Mouse (Mus musculus) heart, embryonic 14.5 days (tissue): Measurements from ENCODE around the gene Opn4. TPM values are rescaled to one million over a fixed set of nuclear protein-coding genes. Genes with fewer than 3 reads are reported as not detected.

Source experiments
- ATAC-seq: fragments of 200-750 bp; cut with Nextera tagmentation; 2 replicates; pipeline ENCODE4 v1.8.0; 2017; ENCODE audit warnings: low read depth, moderate TSS enrichment; ENCODE audit not compliant: insufficient number of reproducible peaks, insufficient read depth, low FRiP score
- H3K27ac ChIP-seq, 2 experiments: fragments of 200-500 bp in 1 of 2; fragments of 300-500 bp in 1 of 2; sonication (generic) in 1 of 2; replicated peaks in 1 of 2; 2 replicates each; pipeline ENCODE4 v1.5.1; 2012 to 2014; ENCODE audit warnings: low read depth in 2 of 2, low read length in 2 of 2, control low read depth in 1 of 2, mild to moderate bottlenecking in 1 of 2, mixed read lengths in 1 of 2; ENCODE audit not compliant: control insufficient read depth in 1 of 2, insufficient read depth in 1 of 2
- H3K27me3 ChIP-seq: fragments of 300-500 bp; sonication (generic); 2 replicates; pipeline ENCODE4 v1.6.1; 2014; ENCODE audit warnings: mild to moderate bottlenecking, low read length, control low read depth; ENCODE audit not compliant: control insufficient read depth, insufficient read depth
- H3K36me3 ChIP-seq: fragments of 300-500 bp; sonication (generic); 2 replicates; pipeline ENCODE4 v1.6.1; 2014; ENCODE audit warnings: mild to moderate bottlenecking, control low read depth, low read length, mixed read lengths; ENCODE audit not compliant: control insufficient read depth, insufficient read depth
- H3K4me1 ChIP-seq, 2 experiments: fragments of 200-500 bp in 1 of 2; fragments of 300-500 bp in 1 of 2; sonication (generic) in 1 of 2; 2 replicates each; pipeline ENCODE4 v1.6.1; 2012 to 2014; ENCODE audit warnings: low read length in 2 of 2, control low read depth in 1 of 2, mixed read lengths in 1 of 2; ENCODE audit not compliant: control insufficient read depth in 2 of 2, insufficient read depth in 2 of 2
- H3K4me2 ChIP-seq: fragments of 300-500 bp; sonication (generic); 2 replicates; pipeline ENCODE4 v1.6.1; 2014; ENCODE audit warnings: mild to moderate bottlenecking, low read length
- H3K4me3 ChIP-seq, 2 experiments: fragments of 200-500 bp in 1 of 2; fragments of 300-500 bp in 1 of 2; sonication (generic) in 1 of 2; 2 replicates each; pipeline ENCODE4 v1.5.1; 2012 to 2014; ENCODE audit warnings: low read length in 2 of 2, mild to moderate bottlenecking in 2 of 2, control low read depth in 1 of 2, low read depth in 1 of 2, moderate library complexity in 1 of 2; ENCODE audit not compliant: control insufficient read depth in 1 of 2, insufficient read depth in 1 of 2
- H3K9ac ChIP-seq: fragments of 300-500 bp; sonication (generic); 2 replicates; pipeline ENCODE4 v1.6.1; 2014; ENCODE audit warnings: mild to moderate bottlenecking, low read length
- H3K9me3 ChIP-seq: fragments of 300-500 bp; sonication (generic); 2 replicates; pipeline ENCODE4 v1.6.1; 2016; ENCODE audit warnings: low read length, control low read depth; ENCODE audit not compliant: control insufficient read depth
- WGBS: fragments of 180-500 bp; shearing (Covaris S2); extraction: QIAGEN DNeasy Blood & Tissue Kit; methylation state at CpG from one replicate; pipeline ENCODE4 v1.1.7; 2014; 5-methylcytosine and 5-hydroxymethylcytosine counted together
- polyA plus RNA-seq: library from polyadenylated mRNA; unstranded; fragments of >200 nt; fragmentation: Nextera tagmentation; extraction: Ambion mirVana; gene quantifications from 2 replicates; pipeline ENCODE4 v1.2.1, GENCODE M21; 2014

Opn4 gene
- 5.0 and 5.2 TPM in 2 replicates for polyA plus RNA-seq

DNA sequence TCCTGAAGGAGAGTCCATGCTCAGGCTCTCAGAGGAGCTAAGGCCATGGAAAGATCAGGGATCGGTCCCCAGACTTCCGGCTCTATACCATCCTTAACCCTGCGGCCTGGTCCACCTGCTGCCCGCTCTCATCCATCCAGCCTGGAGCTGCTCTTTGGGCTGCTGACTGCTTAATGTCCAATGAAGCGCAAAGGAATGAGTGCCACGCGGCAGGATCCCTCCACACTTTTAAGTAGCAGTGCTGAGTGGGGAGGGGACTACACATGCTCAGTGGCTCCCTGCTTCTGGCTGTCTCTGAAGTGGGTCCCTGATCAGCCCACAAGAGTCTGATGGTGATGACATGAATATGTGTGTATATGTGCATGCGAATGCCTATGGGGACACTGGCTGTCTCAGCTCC is at the start of gene Opn4:
Gene Opn4, minus strand, starts transcription at position 202 of the 400 bp plus-strand sequence.
- WGBS = 71% methylated on average over 8 of the region's 8 CpGs
- Histone ChIP-seq H3K9me3 (no peaks in the 10 kb centered on the region), H3K4me2 (no peak within 1 kb of the TSS), H3K36me3 (no peaks in the 10 kb centered on the region), H3K27me3 (no peaks in the 10 kb centered on the region), H3K4me3 (no peak within 1 kb of the TSS), H3K27ac (no peak within 1 kb of the TSS), H3K9ac (no peak within 1 kb of the TSS), H3K4me1 (peaks cover 5 to 6% of the 10 kb centered on the region in 2 experiments; a peak in 3 of 4 replicates)
- ATAC-seq = no peak

DNA sequence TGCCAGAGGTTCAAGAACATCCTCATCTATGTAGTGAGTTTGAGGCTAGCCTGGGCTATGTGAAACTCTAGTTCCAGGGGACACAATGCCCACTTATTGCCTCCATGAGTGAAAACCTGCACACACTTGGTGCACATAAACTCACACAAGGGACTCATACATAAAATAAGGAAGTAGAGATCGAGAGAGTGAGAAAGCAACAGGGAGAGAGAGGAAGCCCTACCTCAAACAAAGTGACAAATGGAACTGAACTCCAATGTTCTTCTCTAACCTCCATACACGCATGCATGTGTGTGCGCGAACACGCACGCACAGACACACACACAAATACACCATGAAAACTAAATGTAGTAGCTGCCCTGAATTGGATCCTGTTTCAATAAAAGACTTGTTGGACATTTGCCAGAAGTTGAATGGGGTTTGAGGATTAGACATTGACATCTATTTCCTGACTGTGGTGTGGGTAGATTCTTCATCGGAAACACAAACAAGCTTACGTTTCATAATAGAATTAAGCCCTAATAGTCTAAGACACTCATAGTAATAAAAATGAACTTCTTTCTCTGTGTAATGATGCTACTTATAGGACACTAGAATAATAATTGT is 48.0 kb upstream of the Opn4 start:
- no peak for ATAC-seq
- WGBS = 84% methylated on average over 8 of the region's 8 CpGs

DNA sequence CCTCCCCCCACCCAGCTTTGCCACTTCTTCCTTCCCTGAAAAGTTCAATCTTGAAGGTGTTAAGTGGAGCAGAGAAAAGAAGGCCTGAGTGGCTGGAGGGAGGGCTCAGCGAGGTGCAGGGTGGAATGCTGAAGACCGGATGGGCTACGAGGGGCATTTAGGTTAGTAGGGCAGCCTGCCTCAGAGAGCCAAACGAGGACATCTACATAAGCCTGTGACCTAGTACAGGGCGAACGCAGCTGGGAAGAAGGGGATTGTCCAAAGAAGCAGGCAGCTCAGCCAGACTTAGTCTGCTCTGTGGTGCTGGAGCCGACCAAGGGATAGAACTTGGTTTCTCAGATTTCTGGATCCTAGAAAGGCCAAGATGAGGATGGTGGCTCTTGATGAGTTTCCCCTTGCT is 44.2 kb upstream of the Opn4 start:
- no peak overlapping the region for H3K9ac ChIP-seq
- no peaks in the 10 kb centered on the region for H3K9me3 ChIP-seq
- no peak overlapping the region for H3K27ac ChIP-seq
- H3K4me1 ChIP-seq = 0 out of 4 replicates have a peak, but pooled peaks cover 0 to 2% of the 10 kb centered on the region in 2 experiments
- WGBS = 50% methylated on average over 7 of the region's 7 CpGs
- H3K27me3 ChIP-seq = no peaks in the 10 kb centered on the region
- ATAC-seq = no peak
- no peaks in the 10 kb centered on the region for H3K36me3 ChIP-seq
- H3K4me3 ChIP-seq = no peak overlapping the region
- H3K4me2 ChIP-seq = no peak overlapping the region

More for the DNA sequence above, 48.0 kb upstream of the Opn4 start:
- H3K9me3 ChIP-seq = no peaks in the 10 kb centered on the region
- H3K27me3 ChIP-seq = no peaks in the 10 kb centered on the region
- no peak overlapping the region for H3K4me2 ChIP-seq
- H3K4me3 ChIP-seq = no peak overlapping the region
- H3K36me3 ChIP-seq = no peaks in the 10 kb centered on the region
- no peak overlapping the region for H3K27ac ChIP-seq
- no peak overlapping the region for H3K9ac ChIP-seq
- 0 out of 4 replicates have a peak, but pooled peaks cover 0 to 4% of the 10 kb centered on the region in 2 experiments for H3K4me1 ChIP-seq

DNA sequence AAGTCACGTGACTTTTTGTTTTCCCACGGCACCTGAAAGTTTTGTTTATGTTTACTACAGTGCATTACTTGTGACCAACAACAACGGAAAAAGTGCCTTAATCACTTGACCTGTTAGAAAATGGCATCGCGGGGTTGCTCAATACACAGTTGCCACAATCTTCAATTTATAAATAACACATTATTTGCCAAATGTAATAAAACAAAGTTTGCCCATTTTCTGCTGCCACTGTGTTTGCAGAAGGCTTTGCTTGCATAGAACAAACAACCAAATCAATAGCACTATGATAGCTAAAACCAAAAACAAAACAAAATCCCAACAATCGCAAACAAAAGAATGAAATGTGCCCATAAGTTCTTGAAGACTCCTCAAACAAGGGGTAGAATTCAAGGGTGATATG is 35.8 kb upstream of the Opn4 start:
- WGBS = 83% methylated on average over 6 of the region's 6 CpGs
- no peak overlapping the region for H3K9ac ChIP-seq
- no peak for ATAC-seq
- H3K9me3 ChIP-seq = no peaks in the 10 kb centered on the region
- no peak overlapping the region for H3K4me2 ChIP-seq
- no peaks in the 10 kb centered on the region for H3K27me3 ChIP-seq
- no peak overlapping the region for H3K4me3 ChIP-seq
- no peaks in the 10 kb centered on the region for H3K36me3 ChIP-seq
- H3K4me1 ChIP-seq = no peaks in the 10 kb centered on the region
- H3K27ac ChIP-seq = no peak overlapping the region

DNA sequence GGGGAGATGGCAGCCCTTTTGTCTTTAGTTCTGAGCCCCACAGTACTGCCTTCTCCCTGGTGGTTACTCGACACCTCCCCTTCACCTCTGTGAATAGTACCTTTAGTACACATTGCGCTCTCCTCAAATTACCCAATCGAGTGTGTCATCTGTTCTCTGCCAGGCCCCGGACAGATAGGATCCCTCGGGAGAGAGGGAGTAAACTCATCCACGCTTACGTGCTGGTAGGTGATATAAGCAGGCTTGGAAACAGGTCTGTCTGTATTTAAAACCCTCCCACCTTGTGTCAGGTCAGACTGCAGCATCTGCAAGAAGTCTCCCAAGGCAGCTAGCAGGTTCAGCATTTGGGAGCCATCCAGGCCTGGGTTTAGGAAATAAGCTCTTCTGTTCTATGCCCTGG is 35.2 kb upstream of the Opn4 start:
- H3K4me3 ChIP-seq = no peak overlapping the region
- no peaks in the 10 kb centered on the region for H3K4me1 ChIP-seq
- WGBS = 34% methylated on average over 7 of the region's 7 CpGs
- no peak overlapping the region for H3K27ac ChIP-seq
- no peaks in the 10 kb centered on the region for H3K27me3 ChIP-seq
- H3K9ac ChIP-seq = no peak overlapping the region
- no peak overlapping the region for H3K4me2 ChIP-seq
- H3K36me3 ChIP-seq = no peaks in the 10 kb centered on the region
- no peak for ATAC-seq
- no peaks in the 10 kb centered on the region for H3K9me3 ChIP-seq

DNA sequence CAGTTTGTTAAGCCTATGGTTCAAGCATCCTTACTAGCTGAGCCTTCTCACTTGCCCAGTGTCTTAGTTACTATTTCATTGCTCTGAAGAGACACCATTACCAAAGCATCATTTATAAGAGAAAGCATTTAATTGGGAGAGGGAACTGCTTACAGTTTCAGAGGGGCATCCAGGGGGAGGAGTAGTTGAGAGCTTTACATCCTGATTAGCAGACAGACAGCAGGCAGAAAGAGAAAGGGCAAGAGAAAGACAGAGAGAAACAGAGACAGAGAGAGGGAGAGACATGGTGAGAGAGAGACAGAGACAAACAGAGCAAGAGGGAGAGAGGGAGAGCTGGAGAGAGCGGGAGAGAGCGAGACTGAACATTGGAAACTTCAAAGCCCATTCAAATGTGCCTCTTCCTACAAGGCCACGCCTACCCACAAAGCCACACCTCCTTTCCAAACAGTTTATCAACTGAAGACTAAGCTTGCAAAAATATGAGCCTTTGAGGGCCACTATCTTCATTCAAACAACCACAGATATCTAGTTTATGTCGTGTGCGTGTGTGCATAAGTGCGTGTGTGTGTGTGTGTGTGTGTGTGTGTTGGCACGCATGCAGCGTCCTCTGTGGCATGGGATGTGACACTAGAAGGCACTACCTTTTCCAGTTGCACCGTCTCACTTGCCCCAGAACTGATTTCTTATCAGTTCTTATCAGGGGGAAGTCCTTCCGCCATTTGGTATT is 32.9 kb upstream of the Opn4 start:
- Histone ChIP-seq H3K9ac (no peak overlapping the region), H3K9me3 (no peaks in the 10 kb centered on the region), H3K27ac (no peak overlapping the region), H3K4me2 (no peak overlapping the region), H3K27me3 (no peaks in the 10 kb centered on the region), H3K4me3 (no peak overlapping the region), H3K36me3 (no peaks in the 10 kb centered on the region), H3K4me1 (no peaks in the 10 kb centered on the region)
- no peak for ATAC-seq
- whole genome bisulfite sequencing = 56% methylated on average over 10 of the region's 10 CpGs

DNA sequence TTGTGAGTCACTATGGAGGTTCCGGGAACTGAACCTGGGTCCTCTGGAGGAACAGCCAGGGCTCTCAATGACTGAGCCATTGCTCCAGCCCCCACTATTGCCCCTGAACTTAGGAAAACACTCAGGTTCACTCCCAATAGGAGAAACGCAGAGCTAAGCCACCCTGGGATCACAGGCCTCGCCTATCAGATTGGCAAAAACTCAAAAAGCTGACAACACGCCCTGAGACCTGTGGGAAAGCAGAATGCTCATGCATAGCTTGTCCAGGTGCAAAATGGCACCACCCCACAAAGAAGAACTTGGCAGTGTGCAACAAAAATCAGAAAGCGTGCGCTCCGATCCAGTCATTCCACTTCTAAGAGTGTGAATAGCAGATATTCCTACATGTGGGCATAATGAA is 26.9 kb upstream of the Opn4 start:
- no peak for ATAC-seq
- WGBS = 74% methylated on average over 7 of the region's 7 CpGs
- no peaks in the 10 kb centered on the region for H3K27me3 ChIP-seq
- no peak overlapping the region for H3K27ac ChIP-seq
- no peaks in the 10 kb centered on the region for H3K36me3 ChIP-seq
- peaks cover 0 to 5% of the 10 kb centered on the region in 2 experiments; a peak in 3 of 4 replicates for H3K4me1 ChIP-seq
- no peak overlapping the region for H3K9ac ChIP-seq
- H3K4me2 ChIP-seq = no peak overlapping the region
- H3K9me3 ChIP-seq = no peaks in the 10 kb centered on the region
- H3K4me3 ChIP-seq = no peak overlapping the region
